ENCODE assay signal across 9 mouse cellular contexts in genomic region chr7:67228891-67229602, GRCm38 (mm10). TPM values are rescaled to one million over a fixed set of nuclear protein-coding genes. Genes with fewer than 3 reads are reported as not detected.
DNase-seq lines count a peak whose midpoint lies in the region; ATAC-seq and TF ChIP-seq lines count a peak whose summit lies in the region.
"Had no signal": no experiment of that assay in that cellular context is flagged by ENCODE, and none has a peak within 500 bp of the region (broad histone marks: within the 10 kb centered on the region; RNA-seq: fewer than 3 reads in every experiment).

No protein-coding gene starts in this region.

- H3K4me1 ChIP-seq in cerebellum, adult 2 months (ENCODE audit: control insufficient read depth, insufficient read depth, low read length) = peaks cover 26% of the 10 kb centered on the region
- no peaks in the 10 kb centered on the region for H3K4me1 ChIP-seq in bone marrow macrophage, adult 2 months (ENCODE audit: control insufficient read depth, insufficient read depth, low read length)
- H3K4me1 ChIP-seq in midbrain, embryonic 12.5 days = peaks cover under 1% of the 10 kb centered on the region; the same call in 1 of the 2 replicates

- no peak overlapping the region for H3K9ac ChIP-seq in midbrain, embryonic 12.5 days (replicated peaks)
- H3K9ac ChIP-seq: liver, embryonic 15.5 days had no signal

- H3K27ac ChIP-seq in cerebellum, adult 2 months (ENCODE audit: insufficient read depth, low read length) = no peak overlapping the region
- no peak overlapping the region for H3K27ac ChIP-seq in bone marrow macrophage, adult 2 months (ENCODE audit: insufficient read depth, low read depth, low read length)
- no peak overlapping the region for H3K27ac ChIP-seq in midbrain, embryonic 12.5 days (replicated peaks)
- H3K27ac ChIP-seq: liver, embryonic 15.5 days had no signal

- no peaks in the 10 kb centered on the region for H3K27me3 ChIP-seq in cerebellum, adult 2 months (ENCODE audit: control insufficient read depth, insufficient read depth, low read length)
- H3K27me3 ChIP-seq in midbrain, embryonic 12.5 days = no peaks in the 10 kb centered on the region
- H3K27me3 ChIP-seq: liver, embryonic 15.5 days had no signal

- no peak overlapping the region for H3K4me2 ChIP-seq in midbrain, embryonic 12.5 days (replicated peaks)
- H3K4me2 ChIP-seq: liver, embryonic 15.5 days had no signal

- peaks cover 25% of the 10 kb centered on the region for H3K36me3 ChIP-seq in midbrain, embryonic 12.5 days

- 0 out of 2 replicates have a peak, but pooled peaks have one; percentile 52 for ATAC-seq in midbrain, embryonic 12.5 days (ENCODE audit: low FRiP score, low read depth)

- no peak for TF ChIP-seq POLR2A in cerebellum, adult 2 months (IDR thresholded peaks at IDR 0.05; ENCODE audit: borderline replicate concordance, insufficient read depth, low read length)
- no peak for TF ChIP-seq POLR2A in bone marrow macrophage, adult 2 months (IDR thresholded peaks at IDR 0.05; ENCODE audit: borderline replicate concordance, low read depth, low read length)

- TF ChIP-seq CTCF in cerebellum, adult 2 months (IDR thresholded peaks at IDR 0.05; ENCODE audit: borderline replicate concordance, insufficient read depth, low read depth, low read length) = peak; percentile 39; the same call in 1 of the 2 replicates
- TF ChIP-seq CTCF in bone marrow macrophage, adult 2 months (IDR thresholded peaks at IDR 0.05; ENCODE audit: low read depth, low read length) = peak; percentile 72

- peak in 1 of 2 experiments; percentile 43 for DNase-seq in cerebellum, adult 2 months
- DNase-seq in cerebellum, adult 11-12 months = no peak
- DNase-seq in 416B (ENCODE audit: low read depth) = peak; percentile 48
- peak; percentile 40 for DNase-seq in forelimb bud, embryonic 11.5 days (ENCODE audit: low read depth, low spot score)
- DNase-seq in kidney, postnatal 36 days = peak; percentile 25 to 72
- peak; percentile 44 to 45 for DNase-seq in thymus, postnatal 36 days

- no peaks in the 10 kb centered on the region for H3K9me3 ChIP-seq in midbrain, embryonic 12.5 days
- H3K9me3 ChIP-seq: liver, embryonic 15.5 days had no signal

- 62% methylated on average over 5 of the region's 5 CpGs for WGBS in cerebellum, adult 2 months
- 82% methylated on average over 5 of the region's 5 CpGs for WGBS in midbrain, embryonic 12.5 days

- H3K4me3 ChIP-seq in cerebellum, adult 2 months (replicated peaks; ENCODE audit: insufficient read depth, low read depth, low read length) = no peak overlapping the region
- H3K4me3 ChIP-seq in bone marrow macrophage, adult 2 months (ENCODE audit: insufficient read depth, low read length) = no peak overlapping the region
- no peak overlapping the region for H3K4me3 ChIP-seq in midbrain, embryonic 12.5 days
- H3K4me3 ChIP-seq: liver, embryonic 15.5 days had no signal

RNA-seq across cellular contexts. Expression of gene Lysmd4, which starts 6.7 kb away (rescaled TPM):
- polyA plus RNA-seq in cerebellum, adult 2 months (2012; rRNA removed) = 43.8 and 46.8 TPM in 2 replicates
- 5.0 and 5.6 TPM in 2 replicates for polyA plus RNA-seq in bone marrow macrophage, adult 2 months (2012; ENCODE audit: insufficient read depth, insufficient read length, missing spikeins)
- polyA plus RNA-seq in midbrain, embryonic 12.5 days (2016; fragmentation: Nextera tagmentation; extraction: Ambion mirVana) = 19.8 and 21.0 TPM in 2 replicates
